Mouse (Mus musculus) liver, embryonic 12.5 days (tissue): ENCODE data around the gene Kcnj14. TPM values are rescaled to one million over a fixed set of nuclear protein-coding genes. Genes with fewer than 3 reads are reported as not detected.

Experiments used
- ATAC-seq: fragments of 200-750 bp; cut with Nextera tagmentation; 2 replicates; pipeline ENCODE4 v1.8.0; 2017; ENCODE audit warnings: moderate number of reproducible peaks, mild to moderate bottlenecking, moderate library complexity
- H3K27ac ChIP-seq: fragments of 300-500 bp; sonication (generic); 2 replicates; pipeline ENCODE4 v1.5.1; 2016; ENCODE audit warnings: mild to moderate bottlenecking
- H3K27me3 ChIP-seq: fragments of 300-500 bp; sonication (generic); replicated peaks from 2 replicates; pipeline ENCODE4 v1.6.1; 2016; ENCODE audit warnings: mild to moderate bottlenecking, moderate library complexity
- H3K36me3 ChIP-seq: fragments of 300-500 bp; sonication (generic); 2 replicates; pipeline ENCODE4 v1.6.1; 2016; ENCODE audit warnings: mild to moderate bottlenecking, moderate library complexity
- H3K4me1 ChIP-seq: fragments of 300-500 bp; sonication (generic); 2 replicates; pipeline ENCODE4 v1.6.1; 2016
- H3K4me2 ChIP-seq: fragments of 300-500 bp; sonication (generic); 2 replicates; pipeline ENCODE4 v1.6.1; 2016; ENCODE audit warnings: mild to moderate bottlenecking, moderate library complexity
- H3K4me3 ChIP-seq: fragments of 300-500 bp; sonication (generic); 2 replicates; pipeline ENCODE4 v1.5.1; 2016; ENCODE audit warnings: mild to moderate bottlenecking, moderate library complexity
- H3K9ac ChIP-seq: fragments of 300-500 bp; sonication (generic); 2 replicates; pipeline ENCODE4 v1.6.1; 2016; ENCODE audit warnings: mild to moderate bottlenecking, moderate library complexity
- H3K9me3 ChIP-seq: fragments of 300-500 bp; sonication (generic); replicated peaks from 2 replicates; pipeline ENCODE4 v1.6.1; 2016; ENCODE audit warnings: mild to moderate bottlenecking, moderate library complexity
- WGBS: fragments of 180-500 bp; shearing (Covaris S2); methylation state at CpG from one replicate; pipeline ENCODE4 v1.1.7; 2016; ENCODE audit not compliant: insufficient replicate concordance; 5-methylcytosine and 5-hydroxymethylcytosine counted together
- polyA plus RNA-seq: library from polyadenylated mRNA; unstranded; fragments of >200 nt; fragmentation: Nextera tagmentation; extraction: Ambion mirVana; gene quantifications from 2 replicates; pipeline ENCODE4 v1.2.1, GENCODE M21; 2016

The Kcnj14 gene
- polyA plus RNA-seq = 0.27 and 0.50 TPM in 2 replicates

GRCm38 (mm10) chr7:45824598-45824997, at the start of gene Kcnj14:
Gene Kcnj14, minus strand, starts transcription at chr7:45824782.
- H3K27me3 ChIP-seq = peaks cover 10% of the 10 kb centered on the region
- H3K27ac ChIP-seq = no peak within 1 kb of the TSS
- peak; percentile 30; the same call in 1 of the 2 replicates for ATAC-seq
- no peak within 1 kb of the TSS for H3K4me2 ChIP-seq
- H3K36me3 ChIP-seq = peaks cover 74% of the 10 kb centered on the region
- no peaks in the 10 kb centered on the region for H3K9me3 ChIP-seq
- peaks cover 22% of the 10 kb centered on the region for H3K4me1 ChIP-seq
- H3K9ac ChIP-seq = no peak within 1 kb of the TSS
- WGBS = 56% methylated on average over 7 of the region's 7 CpGs
- H3K4me3 ChIP-seq = no peak within 1 kb of the TSS

GRCm38 (mm10) chr7:45873061-45873947, 48.7 kb upstream of the Kcnj14 start:
- Histone ChIP-seq H3K9ac (peak overlapping the region; percentile 89), H3K27me3 (peaks cover 41% of the 10 kb centered on the region), H3K4me2 (peak overlapping the region; percentile 91), H3K36me3 (peaks cover 42% of the 10 kb centered on the region), H3K4me1 (peaks cover 35% of the 10 kb centered on the region), H3K4me3 (peak overlapping the region; percentile 77), H3K9me3 (no peaks in the 10 kb centered on the region), H3K27ac (peak overlapping the region; percentile 87)
- WGBS = 4% methylated on average over 28 of the region's 28 CpGs
- peak; percentile 63 for ATAC-seq

- 0% methylated on average over 18 of the region's 18 CpGs for WGBS
- Histone ChIP-seq H3K4me3 (peak within 1 kb of the TSS; percentile 77), H3K27ac (peak within 1 kb of the TSS; percentile 87), H3K9me3 (no peaks in the 10 kb centered on the region), H3K4me1 (peaks cover 42% of the 10 kb centered on the region), H3K4me2 (peak within 1 kb of the TSS; percentile 91), H3K36me3 (peaks cover 38% of the 10 kb centered on the region), H3K27me3 (peaks cover 47% of the 10 kb centered on the region), H3K9ac (peak within 1 kb of the TSS; percentile 89)
- peak; percentile 80 for ATAC-seq
Observed at GRCm38 (mm10) chr7:45872624-45873023, 48.0 kb upstream of the Kcnj14 start, which contains the start of gene Kdelr1. Gene Kdelr1, plus strand, starts transcription at chr7:45872772.

- ATAC-seq = no peak
- Histone ChIP-seq H3K27me3 (peaks cover 69% of the 10 kb centered on the region), H3K27ac (no peak overlapping the region), H3K4me1 (peaks cover 60% of the 10 kb centered on the region), H3K4me2 (peak overlapping the region; percentile 38), H3K4me3 (peak overlapping the region; percentile 25), H3K9me3 (no peaks in the 10 kb centered on the region), H3K36me3 (peaks cover 16% of the 10 kb centered on the region), H3K9ac (0 out of 2 replicates have a peak overlapping the region, but pooled peaks have one; percentile 20)
- WGBS = 4% methylated on average over 30 of the region's 30 CpGs
Observed at GRCm38 (mm10) chr7:45870282-45871058, 45.9 kb upstream of the Kcnj14 start.

GRCm38 (mm10) chr7:45869787-45870186, 45.2 kb upstream of the Kcnj14 start:
- Histone ChIP-seq H3K4me3 (0 out of 2 replicates have a peak overlapping the region, but pooled peaks have one; percentile 4), H3K27ac (no peak overlapping the region), H3K27me3 (peaks cover 73% of the 10 kb centered on the region), H3K36me3 (peaks cover 9% of the 10 kb centered on the region), H3K9ac (no peak overlapping the region), H3K4me2 (peak overlapping the region; percentile 38; the same call in 1 of the 2 replicates), H3K4me1 (peaks cover 57% of the 10 kb centered on the region), H3K9me3 (no peaks in the 10 kb centered on the region)
- WGBS = 5% methylated on average over 14 of the region's 14 CpGs
- ATAC-seq = no peak

- Histone ChIP-seq H3K27me3 (peaks cover 79% of the 10 kb centered on the region), H3K4me1 (peaks cover 55% of the 10 kb centered on the region), H3K4me2 (0 out of 2 replicates have a peak overlapping the region, but pooled peaks have one; percentile 38), H3K9ac (no peak overlapping the region), H3K36me3 (peaks cover 3% of the 10 kb centered on the region), H3K4me3 (no peak overlapping the region), H3K9me3 (no peaks in the 10 kb centered on the region), H3K27ac (no peak overlapping the region)
- 27% methylated on average over 8 of the region's 8 CpGs for WGBS
- no peak for ATAC-seq
Observed at GRCm38 (mm10) chr7:45869107-45869670, 44.6 kb upstream of the Kcnj14 start.

GRCm38 (mm10) chr7:45867871-45868270, 43.3 kb upstream of the Kcnj14 start:
- 28% methylated on average over 2 of the region's 2 CpGs for WGBS
- H3K27ac ChIP-seq = no peak overlapping the region
- ATAC-seq = no peak

GRCm38 (mm10) chr7:45865925-45866910, 41.6 kb upstream of the Kcnj14 start:
- Histone ChIP-seq H3K4me1 (peaks cover 46% of the 10 kb centered on the region), H3K27ac (0 out of 2 replicates have a peak overlapping the region, but pooled peaks have one; percentile 27), H3K4me3 (peak overlapping the region; percentile 67), H3K27me3 (peaks cover 87% of the 10 kb centered on the region), H3K9ac (peak overlapping the region; percentile 73), H3K9me3 (no peaks in the 10 kb centered on the region), H3K4me2 (peak overlapping the region; percentile 94), H3K36me3 (no peaks in the 10 kb centered on the region)
- 1% methylated on average over 117 of the region's 117 CpGs for WGBS
- ATAC-seq = peak; percentile 73

More at GRCm38 (mm10) chr7:45867871-45868270, 43.3 kb upstream of the Kcnj14 start:
- Histone ChIP-seq H3K4me3 (no peak overlapping the region), H3K4me2 (no peak overlapping the region), H3K9ac (no peak overlapping the region), H3K4me1 (peaks cover 46% of the 10 kb centered on the region), H3K36me3 (no peaks in the 10 kb centered on the region), H3K9me3 (no peaks in the 10 kb centered on the region), H3K27me3 (peaks cover 87% of the 10 kb centered on the region)

GRCm38 (mm10) chr7:45864435-45864834, 39.9 kb upstream of the Kcnj14 start:
- no peak overlapping the region for H3K4me3 ChIP-seq
- no peaks in the 10 kb centered on the region for H3K36me3 ChIP-seq
- H3K9ac ChIP-seq = no peak overlapping the region
- no peak overlapping the region for H3K27ac ChIP-seq
- no peak for ATAC-seq
- WGBS = 61% methylated on average over 3 of the region's 3 CpGs
- H3K4me1 ChIP-seq = peaks cover 32% of the 10 kb centered on the region
- H3K27me3 ChIP-seq = peaks cover 87% of the 10 kb centered on the region
- H3K9me3 ChIP-seq = no peaks in the 10 kb centered on the region
- no peak overlapping the region for H3K4me2 ChIP-seq

- H3K9me3 ChIP-seq = no peaks in the 10 kb centered on the region
- H3K27me3 ChIP-seq = peaks cover 87% of the 10 kb centered on the region
- H3K9ac ChIP-seq = no peak overlapping the region
- no peak overlapping the region for H3K4me3 ChIP-seq
- no peaks in the 10 kb centered on the region for H3K36me3 ChIP-seq
- WGBS = 70% methylated on average over 7 of the region's 7 CpGs
- H3K27ac ChIP-seq = no peak overlapping the region
- no peak overlapping the region for H3K4me2 ChIP-seq
- no peak for ATAC-seq
- H3K4me1 ChIP-seq = peaks cover 29% of the 10 kb centered on the region
Observed at GRCm38 (mm10) chr7:45862804-45863203, 38.2 kb upstream of the Kcnj14 start.
